Mouse (Mus musculus) effector memory CD4-positive, alpha-beta T cell, adult 7 months (primary cell): Measurements from ENCODE around the gene Krtap21-1. TPM values are rescaled to one million over a fixed set of nuclear protein-coding genes. Genes with fewer than 3 reads are reported as not detected.

Experiments used
- polyA plus RNA-seq: library from polyadenylated mRNA; unstranded; fragments of 100-300 nt; shearing (Covaris generic); gene quantifications from one replicate; pipeline ENCODE4 v1.2.1, GENCODE M21; 2017

Krtap21-1 gene
- polyA plus RNA-seq: not detected

DNA sequence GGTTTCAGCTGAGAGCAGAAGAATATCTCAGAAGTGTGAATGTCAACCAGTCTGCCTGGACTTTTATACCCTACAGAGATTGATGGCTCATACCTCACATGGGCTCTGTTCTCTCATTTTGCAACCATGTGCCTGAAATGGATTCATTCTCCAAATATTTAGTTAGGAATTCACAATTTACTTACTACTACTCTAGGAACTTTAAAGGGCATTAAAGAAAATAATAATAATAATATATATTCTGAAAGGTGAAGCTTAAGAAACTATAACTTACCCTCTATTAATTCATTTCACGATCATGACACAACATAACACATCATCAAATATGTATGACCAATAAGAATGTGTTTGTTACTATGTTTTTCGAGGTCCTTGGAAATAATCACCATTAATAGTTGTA lies at the start of gene Krtap21-1:
TSS of gene Krtap21-1 (minus strand) at position 101 of the 400 bp plus-strand sequence.

DNA sequence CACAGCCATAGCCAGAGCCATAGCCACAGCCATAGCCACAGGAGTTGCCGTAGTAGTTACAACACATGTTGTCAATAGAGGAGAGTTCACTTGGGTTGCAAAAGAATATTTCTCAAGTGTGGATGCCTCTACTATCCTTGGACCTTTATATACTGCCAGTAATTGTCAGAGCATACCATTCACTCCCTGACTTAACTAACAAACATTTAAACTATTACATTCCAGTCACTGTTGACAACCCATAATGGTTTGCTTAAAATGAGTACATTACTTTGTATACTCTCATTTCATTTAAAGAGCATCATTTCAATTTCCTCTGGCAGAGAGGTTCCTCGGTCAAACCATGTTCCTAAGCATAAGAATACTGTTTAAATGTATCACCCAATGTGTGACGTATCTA lies 16.3 kb upstream of the Krtap21-1 start, which contains the start of gene Krtap6-2:
TSS of gene Krtap6-2 (minus strand) at position 101 of the 400 bp plus-strand sequence.

Other genes with a start within 250 kb of the Krtap21-1 start
- gene Gm9789, start 245.9 kb downstream of the Krtap21-1 start, polyA plus RNA-seq: not detected
- gene Gm7735, start 234.4 kb downstream of the Krtap21-1 start, polyA plus RNA-seq: not detected
- not detected for gene 1110057P08Rik, start 229.1 kb downstream of the Krtap21-1 start, polyA plus RNA-seq
- not detected for gene Krtap20-2, start 198.0 kb downstream of the Krtap21-1 start, polyA plus RNA-seq
- not detected for gene Krtap6-2, start 16.2 kb upstream of the Krtap21-1 start, polyA plus RNA-seq
- not detected for gene Krtap8-1, start 84.1 kb upstream of the Krtap21-1 start, polyA plus RNA-seq
- not detected for gene Krtap7-1, start 104.5 kb upstream of the Krtap21-1 start, polyA plus RNA-seq
- not detected for gene Krtap11-1, start 167.3 kb upstream of the Krtap21-1 start, polyA plus RNA-seq